Mouse (Mus musculus) G1E (cell line): ENCODE data around the gene Car15.

Experiments
- GATA1 ChIP-seq: IDR thresholded peaks from 2 replicates; pipeline ENCODE4 v1.6.1; 2012; ENCODE audit warnings: borderline replicate concordance, low read length, inconsistent platforms, mixed read lengths
- POLR2AphosphoS5 ChIP-seq: IDR thresholded peaks from 2 replicates; pipeline ENCODE4 v1.6.1; 2012; ENCODE audit warnings: low read depth, low read length, inconsistent platforms; ENCODE audit not compliant: insufficient replicate concordance

GRCm38 (mm10) chr16:17858592-17858991, 20.4 kb upstream of the Car15 start:
- no peak for TF ChIP-seq POLR2AphosphoS5
- no peak for TF ChIP-seq GATA1
